Mouse (Mus musculus) left cerebral cortex, postnatal 10 days (tissue): ENCODE measurements around the gene Nipa1. TPM values are rescaled to one million over a fixed set of nuclear protein-coding genes. Genes with fewer than 3 reads are reported as not detected.
A peak's percentile ranks its signal among the peaks of the same experiment; 100 is the strongest.

Experiments used
- DNase-seq, 2 experiments: peaks; one replicate each; pipeline ENCODE4 v3.0.0; 2021 to 2022; ENCODE audit warnings: low spot score in 2 of 2, mixed read lengths in 1 of 2; ENCODE audit errors: extremely low spot score in 1 of 2
- intact Hi-C: fragments of 180-260 bp; cut with DNase I; formaldehyde crosslinking; loops from one replicate; pipeline ENCODE4 v1.15.1; 2025
- total RNA-seq, 2 experiments: library from RNA; stranded (reverse); gene quantifications; 2 replicates each; pipeline ENCODE4 v1.2.3; 2021

Nipa1 gene
- total RNA-seq, 2 experiments from 2014 or later: 77.2 to 78.4 TPM

DNA sequence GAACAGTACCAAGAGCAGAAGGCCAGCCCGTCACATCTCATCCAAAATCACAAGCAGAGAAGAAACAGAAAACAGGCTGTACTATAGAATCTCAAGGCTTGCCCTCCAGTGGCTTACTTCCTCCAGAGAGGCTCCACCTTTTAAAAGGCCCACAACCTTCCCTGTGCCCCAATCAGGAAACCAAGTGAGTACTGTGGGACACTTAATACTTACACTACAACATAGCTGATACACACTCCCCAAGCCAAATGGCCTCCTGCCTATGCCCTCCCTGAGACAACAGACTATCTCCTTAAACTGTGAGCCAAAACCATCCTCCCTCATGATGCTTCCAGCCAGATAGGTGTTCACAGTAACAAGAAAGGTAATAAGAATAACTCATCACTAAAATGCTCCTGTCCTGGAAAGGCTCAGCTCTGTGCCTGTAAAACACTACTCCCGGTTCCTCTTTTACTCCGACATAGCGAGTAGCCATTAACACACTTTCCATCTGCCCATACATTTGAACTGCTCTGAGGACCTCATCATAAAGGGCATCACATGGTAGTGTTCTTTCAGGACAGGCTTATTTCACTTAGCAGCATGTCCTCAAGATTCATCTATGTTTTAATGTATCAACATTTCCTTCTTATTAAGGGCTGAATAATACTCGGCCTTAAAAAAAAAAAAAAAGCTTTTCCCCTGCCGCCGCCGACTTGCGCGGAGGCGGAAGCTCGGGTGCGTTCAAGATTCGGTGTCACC is 6.3 kb downstream of the Nipa1 start:
- intact Hi-C loops: no loop called here
- DNase-seq: no peak

DNA sequence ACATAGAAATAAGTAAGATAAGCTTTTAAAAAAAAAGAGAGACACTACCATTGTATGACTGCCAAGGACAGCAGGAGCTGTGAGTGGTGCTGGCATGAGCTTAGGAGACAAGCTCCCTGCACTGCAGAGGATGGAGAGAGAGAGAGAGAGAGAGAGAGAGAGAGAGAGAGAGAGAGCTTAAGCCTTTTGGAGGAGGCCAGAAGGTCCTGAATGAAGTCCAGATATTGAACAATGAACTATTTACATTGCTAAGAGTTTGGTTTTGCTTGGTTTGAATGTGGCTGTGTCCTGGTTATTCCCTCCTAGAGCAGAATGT is 8.8 kb downstream of the Nipa1 start:
- intact Hi-C loops: no loop called here
- DNase-seq: no peak

DNA sequence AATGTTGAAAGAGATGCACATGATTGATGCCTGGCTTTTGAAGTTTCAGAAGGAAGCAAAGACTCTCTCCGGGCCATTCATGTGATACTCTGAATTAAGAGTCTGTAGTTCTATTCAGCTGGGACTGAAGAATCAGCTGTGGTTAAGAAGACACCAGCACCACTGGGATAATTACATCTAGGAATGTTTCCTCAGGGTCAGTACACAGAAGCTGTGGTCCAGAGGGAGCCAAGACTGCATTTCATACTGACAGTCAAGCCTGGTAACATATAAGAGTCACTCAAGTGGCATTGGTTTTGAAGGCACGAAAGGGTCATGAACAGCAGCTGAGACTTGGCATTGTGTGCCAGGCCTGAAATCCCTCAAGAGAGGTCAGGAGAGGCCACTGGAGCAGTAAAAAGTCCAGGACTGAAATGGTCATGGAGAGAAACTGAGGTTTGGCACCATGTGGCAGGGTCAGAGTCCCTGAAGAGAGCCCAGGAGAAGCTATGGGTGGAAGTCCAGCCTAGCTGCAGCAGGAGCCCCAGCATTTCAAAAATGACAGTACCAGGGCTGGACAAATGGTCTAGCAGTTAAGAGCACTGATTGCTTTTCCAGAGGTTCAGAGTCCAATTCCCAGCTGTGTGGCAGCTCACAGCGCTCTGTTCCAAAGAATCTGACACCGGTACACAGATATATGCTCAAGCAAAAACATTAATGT is 9.3 kb downstream of the Nipa1 start:
- intact Hi-C loops: no loop called here
- no peak for DNase-seq

DNA sequence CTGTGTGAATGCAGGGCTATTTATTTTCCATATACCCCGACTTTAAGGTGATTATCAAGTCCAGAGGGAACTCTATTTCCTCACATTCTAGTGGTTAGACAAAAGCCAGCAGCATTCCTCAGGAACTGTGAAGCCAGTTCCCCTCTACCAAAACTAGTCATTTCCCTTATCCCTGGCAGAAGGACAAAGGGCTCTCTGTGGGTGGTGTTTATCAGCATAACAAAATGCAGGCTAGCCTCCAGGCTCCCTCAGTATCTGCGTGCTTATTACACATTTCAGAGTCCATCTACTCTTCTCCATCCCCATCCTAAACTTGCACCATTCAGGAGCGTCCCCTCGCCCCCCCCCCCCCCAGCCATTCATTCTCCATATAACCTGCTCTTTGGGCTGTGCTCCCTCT is 20.8 kb downstream of the Nipa1 start:
- DNase-seq: no peak
- intact Hi-C loops: no loop called here

DNA sequence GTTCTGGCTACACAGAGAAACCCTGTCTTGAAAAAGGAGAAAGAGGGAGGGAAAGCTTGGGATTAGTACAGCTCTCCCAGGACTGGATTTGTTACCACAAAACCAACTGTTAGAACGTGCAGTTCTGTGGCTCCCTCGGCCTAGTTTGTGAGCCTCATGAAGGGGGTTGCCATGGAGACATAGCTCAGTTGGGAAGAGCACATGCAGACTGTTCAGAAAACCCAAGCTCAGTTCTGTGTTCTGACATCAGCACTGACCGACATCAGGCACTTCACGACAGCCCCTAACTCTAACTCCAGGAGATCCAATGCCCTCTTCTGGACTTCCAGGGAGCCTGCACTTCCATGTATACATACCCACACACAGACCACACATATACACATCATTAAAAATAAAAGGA is 24.7 kb downstream of the Nipa1 start:
- peak in 1 of 2 experiments; percentile 44 for DNase-seq
- intact Hi-C loops: no loop called here

DNA sequence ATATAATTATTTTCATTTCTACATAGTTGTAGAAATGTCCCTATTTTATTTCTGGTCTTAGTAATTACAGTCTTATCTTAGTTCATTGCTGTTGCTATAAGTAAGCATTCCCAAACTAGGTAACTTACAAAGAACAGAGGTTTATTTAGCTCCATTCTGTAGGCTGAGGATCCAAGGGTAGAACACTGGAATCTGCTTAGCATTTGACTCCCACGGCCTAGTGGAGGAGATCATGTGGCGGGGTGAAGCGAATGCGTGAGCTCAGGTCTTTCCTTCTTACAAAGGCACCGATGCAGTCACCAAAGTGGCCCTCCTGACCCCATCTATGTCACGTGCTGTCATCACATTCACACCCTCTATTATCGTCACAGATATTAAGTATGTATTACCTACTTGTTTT is 27.9 kb downstream of the Nipa1 start:
- DNase-seq: no peak
- intact Hi-C loops: no loop called here

DNA sequence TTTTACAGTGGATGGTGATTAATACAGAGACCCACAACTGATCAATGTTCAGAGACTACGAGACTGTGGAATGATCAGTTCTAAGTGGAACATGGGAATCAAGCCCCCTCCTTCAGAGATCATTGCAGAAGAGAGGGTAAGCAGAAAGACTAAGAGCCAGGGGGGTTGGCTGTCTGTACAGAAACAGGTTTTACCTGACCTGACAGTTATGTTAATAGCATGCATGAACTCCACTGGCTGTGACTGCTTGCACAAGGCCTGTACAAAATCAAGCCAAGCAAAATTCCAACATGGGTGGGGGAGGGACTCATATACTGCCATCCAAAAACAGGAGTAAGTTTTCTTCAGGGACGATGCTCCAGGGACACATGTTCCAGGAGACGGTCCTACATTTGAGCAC is 28.6 kb downstream of the Nipa1 start:
- no peak for DNase-seq
- intact Hi-C loops: no loop called here

DNA sequence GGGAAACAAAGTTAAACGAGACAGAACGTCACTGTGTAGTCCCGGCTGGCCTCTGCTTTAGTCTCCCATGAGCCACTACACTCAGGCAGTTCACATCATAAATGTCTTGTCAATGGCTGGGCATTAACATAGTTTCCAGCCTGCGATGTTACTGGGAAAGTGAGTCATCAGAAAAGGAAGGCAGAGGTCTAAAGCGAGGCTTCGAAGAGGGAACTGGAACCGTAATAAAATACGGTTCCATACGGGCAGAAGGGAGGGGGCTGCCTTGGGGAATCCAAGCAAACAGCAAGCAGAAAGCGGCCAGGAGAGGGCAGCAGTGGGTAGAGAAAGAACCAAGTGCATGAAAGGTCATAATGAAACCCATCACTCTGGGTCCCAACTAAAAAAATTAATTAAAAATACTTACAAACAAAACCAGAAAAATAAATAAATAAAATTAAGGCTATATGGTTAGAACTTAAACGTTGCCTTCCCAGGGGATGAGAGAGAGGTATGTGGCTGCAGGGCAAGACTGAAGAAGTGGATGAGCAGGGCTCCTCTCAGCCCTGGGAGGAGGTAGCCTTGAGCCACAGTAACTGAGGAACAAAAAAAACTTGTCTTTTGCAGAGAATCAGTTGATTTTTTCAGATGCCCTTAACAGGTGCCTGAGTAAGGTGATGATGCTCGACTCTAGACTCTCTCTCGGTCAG is 33.1 kb downstream of the Nipa1 start:
- intact Hi-C loops: loop anchor here (5.0 kb wide), 1 partner anchor 56 kb away; no protein-coding TSS in a partner anchor
- DNase-seq: peak; percentile 66 to 85

DNA sequence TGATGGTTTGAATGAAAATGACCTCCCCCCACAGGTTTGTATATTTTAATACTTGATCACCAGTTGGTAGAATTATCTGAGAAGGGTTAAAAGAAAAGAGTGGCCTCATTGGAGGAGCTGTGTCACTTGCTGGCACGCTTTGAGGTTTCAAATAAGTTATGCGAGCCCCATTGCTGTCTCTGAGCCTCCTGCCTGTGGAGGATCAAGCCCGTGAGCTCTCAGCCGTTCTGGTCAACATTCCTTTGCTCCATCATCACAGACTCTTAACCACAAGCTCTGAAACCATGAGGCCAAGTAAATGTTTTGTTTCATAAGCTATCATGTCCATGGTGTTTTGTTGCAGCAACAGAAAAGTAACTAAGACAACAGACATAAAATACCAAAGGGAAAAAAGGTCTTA is 35.0 kb downstream of the Nipa1 start:
- DNase-seq: no peak
- intact Hi-C loops: loop anchor here (5.0 kb wide), 1 partner anchor 58 kb away; no protein-coding TSS in a partner anchor

DNA sequence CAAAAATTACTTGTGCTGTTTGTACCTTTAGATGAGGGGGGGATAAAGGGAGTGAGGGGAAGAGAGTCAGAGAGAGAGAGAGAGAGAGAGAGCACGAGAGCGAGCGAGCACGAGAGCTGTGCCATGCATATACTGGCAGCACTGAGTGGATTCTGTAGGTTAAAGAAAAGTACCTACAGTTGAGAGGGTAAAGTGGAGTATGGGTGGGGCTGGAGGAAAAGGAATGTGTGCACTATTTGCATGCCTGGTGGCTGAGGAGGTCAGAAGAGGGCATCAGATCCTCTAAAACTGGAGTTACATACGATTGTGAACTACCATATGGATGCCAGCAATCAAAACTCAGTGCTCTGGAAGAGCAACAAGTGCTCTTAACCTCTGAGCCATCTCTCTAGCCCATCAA is 36.6 kb downstream of the Nipa1 start:
- DNase-seq: no peak
- intact Hi-C loops: no loop called here

DNA sequence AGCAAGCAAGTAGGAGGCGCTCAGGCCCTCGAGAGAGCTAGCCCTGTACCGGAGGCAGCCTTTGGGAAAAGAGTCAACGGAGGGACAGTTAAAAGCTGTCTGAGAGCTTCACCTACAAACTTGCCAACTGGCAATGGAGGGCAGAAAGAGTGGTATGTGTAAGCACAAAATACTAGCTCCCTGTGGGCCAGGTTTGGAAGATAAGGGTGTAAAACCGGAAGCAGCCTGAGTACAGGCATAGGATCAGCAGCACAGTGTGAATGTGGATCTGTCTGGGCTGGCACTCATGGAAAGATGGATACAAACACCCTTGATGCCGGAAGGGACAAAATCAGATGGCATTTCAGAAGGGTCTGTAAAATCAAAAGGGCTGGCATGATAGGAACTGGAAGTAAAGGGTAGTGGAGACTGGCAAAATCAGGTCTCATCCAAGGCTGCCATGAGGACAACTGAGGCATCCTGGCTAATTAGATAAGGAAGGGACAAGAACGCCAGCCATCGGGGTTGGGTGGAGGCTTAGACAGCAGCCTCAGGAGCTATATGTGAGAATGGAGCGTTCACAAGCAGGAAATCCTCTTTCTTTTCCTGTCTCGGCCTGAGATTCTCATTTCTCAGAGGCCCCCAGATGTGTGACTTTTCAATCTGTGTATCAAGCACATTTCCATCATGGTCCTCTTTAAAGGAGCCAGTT is 37.6 kb downstream of the Nipa1 start:
- no peak for DNase-seq
- intact Hi-C loops: no loop called here

DNA sequence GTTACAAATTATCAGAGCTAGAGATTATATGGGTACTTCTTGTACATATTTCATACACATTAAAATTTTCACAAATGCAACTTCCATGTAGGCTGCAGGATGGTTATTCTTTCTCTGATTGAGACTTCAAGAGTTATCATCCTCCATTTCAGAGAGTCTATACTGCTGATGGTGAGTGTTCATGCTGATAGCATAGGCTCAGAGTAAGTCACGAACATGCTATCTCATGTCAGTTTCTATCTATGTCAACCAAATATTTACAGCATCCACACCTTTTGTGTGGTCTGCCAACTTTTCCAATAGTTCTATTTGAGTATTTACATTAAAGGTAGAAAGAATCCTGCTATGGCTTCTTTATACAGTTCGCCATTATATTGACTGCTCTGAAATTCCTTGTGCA is 38.2 kb downstream of the Nipa1 start:
- intact Hi-C loops: no loop called here
- no peak for DNase-seq

DNA sequence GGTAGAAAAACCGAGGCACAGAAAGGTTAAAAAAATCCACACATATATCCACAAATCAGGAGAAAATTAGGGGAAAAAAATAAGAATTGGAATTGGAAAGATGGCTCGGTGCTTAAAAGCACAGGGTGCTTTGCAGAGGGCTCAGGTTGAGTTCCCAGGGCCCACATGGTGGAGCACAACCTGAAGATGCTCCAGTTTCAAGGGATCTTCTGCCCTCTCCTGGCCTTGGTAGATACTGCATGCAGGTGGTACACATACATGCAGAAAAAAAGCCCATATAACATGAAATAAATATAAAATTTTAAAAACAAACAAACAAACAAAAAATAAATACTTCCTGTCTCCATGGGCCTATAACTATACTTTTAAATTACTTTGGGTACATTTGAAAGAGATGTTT is 45.3 kb downstream of the Nipa1 start:
- intact Hi-C loops: no loop called here
- DNase-seq: no peak

DNA sequence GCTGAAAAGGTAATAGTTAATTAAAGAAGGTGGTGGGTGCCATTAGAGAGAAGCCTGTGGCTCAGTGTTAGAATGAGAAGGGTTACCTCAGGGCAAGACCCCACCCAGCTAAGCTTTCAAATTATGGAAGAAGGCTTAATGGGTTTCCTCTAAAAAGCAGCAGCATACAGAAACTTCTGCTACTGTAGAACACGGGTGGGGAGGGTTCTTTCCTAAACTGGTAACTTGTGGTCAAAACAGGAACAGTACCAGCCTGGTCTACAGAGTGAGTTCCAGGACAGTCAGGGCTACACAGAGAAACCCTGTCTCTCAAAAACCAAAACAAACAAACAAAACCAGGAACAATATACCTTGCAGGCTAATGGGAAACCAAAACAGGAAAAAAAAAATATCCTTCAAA is 50.3 kb downstream of the Nipa1 start:
- intact Hi-C loops: no loop called here

DNA sequence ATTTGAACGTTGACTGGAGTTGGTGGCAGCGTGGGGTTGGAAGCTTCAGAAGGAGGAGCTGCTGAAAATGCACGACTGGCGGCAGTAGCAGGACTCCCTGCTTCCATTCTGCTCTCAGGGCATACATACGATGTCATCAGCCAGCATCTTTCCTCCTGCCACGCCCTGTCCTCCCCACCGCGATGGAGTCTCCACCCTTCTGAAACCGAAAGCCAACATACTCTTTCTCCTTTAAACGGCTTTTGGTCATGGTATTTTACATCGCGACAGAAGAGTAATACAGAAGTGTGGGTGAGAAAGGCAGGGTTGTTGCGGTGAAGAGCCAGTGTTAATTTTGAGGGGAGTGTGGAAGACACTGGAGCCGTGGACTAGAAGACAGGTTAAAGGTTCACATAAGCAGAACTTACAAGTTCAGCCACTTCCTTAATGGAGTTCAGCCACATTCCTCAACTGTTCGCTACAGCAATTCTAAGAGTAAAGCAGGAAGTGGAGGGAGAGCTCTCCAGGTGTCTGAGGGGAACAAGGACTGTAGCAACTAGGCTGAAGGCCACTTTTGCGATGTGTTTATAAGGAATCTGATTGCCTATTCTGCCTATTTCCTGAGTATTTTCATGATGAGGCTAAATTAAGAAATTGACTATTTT is 51.4 kb downstream of the Nipa1 start:
- intact Hi-C loops: no loop called here
- DNase-seq: peak in 1 of 2 experiments; percentile 40

More for the DNA sequence above, 50.3 kb downstream of the Nipa1 start:
- DNase-seq: no peak

DNA sequence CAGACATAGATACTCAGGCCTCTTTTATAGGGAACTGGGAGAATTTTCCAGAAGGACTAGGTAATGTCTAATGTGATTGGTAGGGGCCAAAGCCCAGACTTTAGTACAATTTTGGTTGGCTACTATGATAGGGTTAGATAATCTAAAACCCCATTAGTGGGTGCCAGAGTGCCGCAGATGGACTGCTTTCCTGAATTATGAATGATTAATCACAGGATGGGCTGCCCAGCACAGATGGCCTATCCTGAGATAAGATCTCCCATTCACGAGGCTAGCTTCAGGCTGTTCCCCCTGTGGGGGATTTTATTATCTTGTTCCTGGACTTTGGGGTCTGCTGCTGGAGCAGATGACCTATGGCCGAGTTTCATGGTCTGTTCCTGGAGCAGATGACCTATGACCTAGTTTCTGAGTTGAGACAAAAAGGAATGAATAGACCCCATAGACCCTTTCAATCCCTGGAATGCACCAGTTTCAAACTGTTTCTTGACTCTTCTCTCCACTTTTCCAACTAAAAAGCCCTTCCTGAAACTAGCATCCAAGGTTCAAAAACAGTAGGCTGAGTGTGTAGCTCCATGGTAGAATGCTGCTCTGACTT is 52.8 kb downstream of the Nipa1 start:
- intact Hi-C loops: no loop called here
- no peak for DNase-seq

DNA sequence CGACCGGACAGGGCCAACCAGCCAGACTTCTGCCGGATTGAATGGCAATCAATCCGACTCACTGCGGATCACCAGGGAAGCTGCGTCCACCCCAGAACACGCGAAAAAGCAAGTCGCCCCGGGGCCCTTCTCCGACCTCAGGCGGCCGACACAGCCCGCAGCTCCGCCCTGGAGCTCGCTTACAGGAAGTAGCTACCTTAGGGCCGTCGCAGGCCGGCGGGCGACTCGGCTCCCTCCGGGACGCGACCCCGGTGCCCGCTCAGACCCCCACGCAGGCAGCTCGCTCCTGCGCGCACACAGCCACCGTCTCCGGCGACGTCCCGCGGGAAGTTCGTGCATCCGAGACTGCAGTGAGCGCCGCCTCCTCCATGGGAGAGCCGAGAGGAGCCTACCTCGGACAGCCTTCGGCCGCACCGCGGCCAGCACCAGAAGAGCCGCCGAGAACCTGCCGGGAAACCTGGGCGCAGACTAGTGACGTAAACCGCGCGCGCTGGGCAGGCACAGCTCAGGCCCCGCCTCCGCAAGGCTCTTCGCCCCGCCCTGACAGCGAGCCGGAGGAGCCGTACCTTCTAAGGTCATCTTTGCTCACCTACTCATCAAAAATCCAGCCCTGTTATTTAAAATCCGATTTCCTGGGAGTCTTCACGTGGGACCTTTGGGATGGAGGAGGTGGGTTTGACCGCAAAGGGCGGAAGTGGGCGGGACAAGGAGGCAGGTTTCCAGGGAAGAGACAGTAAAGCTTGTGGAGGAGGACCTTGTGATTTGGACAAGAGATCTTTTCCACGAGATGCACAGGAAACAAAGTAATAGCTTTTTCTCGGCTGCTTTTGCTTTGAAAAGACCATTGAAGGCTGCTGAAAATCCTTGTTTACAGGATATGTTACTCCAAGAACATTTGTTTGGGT is 57.5 kb downstream of the Nipa1 start, which contains the start of gene Nipa2:
TSS of gene Nipa2 (minus strand) at position 473 of the 905 bp plus-strand sequence.
- intact Hi-C loops: no loop called here
- DNase-seq: peak; percentile 88 to 97

DNA sequence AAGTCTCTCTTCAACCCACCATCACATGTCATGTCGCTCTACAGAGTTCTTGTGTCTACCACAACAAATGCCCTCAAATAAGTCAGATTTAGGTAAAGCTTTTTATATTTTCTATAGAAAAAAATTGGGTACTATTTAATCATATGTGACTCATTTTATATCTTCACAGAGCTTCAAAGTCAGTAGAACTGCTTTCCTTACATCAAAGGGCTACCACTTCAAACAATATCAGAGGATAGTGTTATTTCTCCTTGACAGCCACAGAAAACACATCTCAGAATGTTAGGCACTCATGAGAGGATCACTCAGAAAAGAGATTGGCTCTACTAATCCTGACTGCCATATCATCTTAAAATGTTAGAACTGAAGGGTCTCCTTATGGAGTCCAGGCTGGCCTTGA is 59.2 kb downstream of the Nipa1 start:
- no peak for DNase-seq
- intact Hi-C loops: no loop called here
